Mouse (Mus musculus): Measurements from ENCODE around the gene Mfap2.

GRCm38 (mm10) chr4:141058835-141059234 lies 48.6 kb downstream of the Mfap2 start:
- TF ChIP-seq GATA1 (IDR thresholded peaks at IDR 0.05; ENCODE audit: low read length) (no peak), TAL1 (IDR thresholded peaks at IDR 0.05; ENCODE audit: low read length) (no peak)

Data from erythroblast, embryonic 14.5 days (primary cell).